Mouse (Mus musculus) cortical plate, adult 2 months (tissue): ENCODE results near the gene Ptprt. TPM values are rescaled to one million over a fixed set of nuclear protein-coding genes. Genes with fewer than 3 reads are reported as not detected.

Experiments used
- H3K27ac ChIP-seq: fragments of 200-500 bp; 2 replicates; pipeline ENCODE4 v1.5.1; 2012; ENCODE audit warnings: low read length, control low read depth, inconsistent platforms; ENCODE audit not compliant: insufficient read depth
- H3K4me1 ChIP-seq: fragments of 200-500 bp; 2 replicates; pipeline ENCODE4 v1.6.1; 2011; ENCODE audit warnings: low read length; ENCODE audit not compliant: control insufficient read depth, insufficient read depth
- H3K4me3 ChIP-seq: fragments of 200-500 bp; 2 replicates; pipeline ENCODE4 v1.5.1; 2011; ENCODE audit warnings: mild to moderate bottlenecking, low read length, control low read depth; ENCODE audit not compliant: insufficient read depth
- CTCF ChIP-seq: fragments of 200-500 bp; IDR thresholded peaks from 2 replicates; pipeline ENCODE4 v1.5.1; 2011; ENCODE audit warnings: mild to moderate bottlenecking, control low read depth, low read length; ENCODE audit not compliant: insufficient read depth; ENCODE audit errors: extremely low read depth
- POLR2A ChIP-seq: fragments of 200-500 bp; IDR thresholded peaks from 2 replicates; pipeline ENCODE4 v1.6.1; 2011; ENCODE audit warnings: mild to moderate bottlenecking, low read length, control low read depth; ENCODE audit not compliant: insufficient read depth; ENCODE audit errors: extremely low read depth
- polyA plus RNA-seq: library from polyadenylated mRNA; depleted of rRNA; stranded (reverse); fragments of >200 nt; gene quantifications from 2 replicates; pipeline ENCODE4 v1.2.3, GENCODE M21; 2012

Gene Ptprt
- polyA plus RNA-seq, 1 experiment, result 24.0 TPM

- H3K27ac ChIP-seq, result no peak overlapping the region
- H3K4me1 ChIP-seq, result no peaks in the 10 kb centered on the region
- TF ChIP-seq POLR2A, result no peak
- TF ChIP-seq CTCF, result no peak
- no peak overlapping the region for H3K4me3 ChIP-seq
Observed at GRCm38 (mm10) chr2:162484036-162484435, 176.9 kb downstream of the Ptprt start.

- Histone ChIP-seq H3K4me1 (no peaks in the 10 kb centered on the region), H3K4me3 (no peak overlapping the region), H3K27ac (no peak overlapping the region)
- TF ChIP-seq CTCF (no peak), POLR2A (no peak)
Observed at GRCm38 (mm10) chr2:162443106-162443505, 217.8 kb downstream of the Ptprt start.

GRCm38 (mm10) chr2:162436646-162437045 is 224.3 kb downstream of the Ptprt start:
- Histone ChIP-seq H3K4me3 (no peak overlapping the region), H3K27ac (no peak overlapping the region), H3K4me1 (no peaks in the 10 kb centered on the region)
- TF ChIP-seq POLR2A, result no peak
- 0 out of 2 replicates have a peak, but pooled peaks have one; percentile 5 for TF ChIP-seq CTCF

DNA sequence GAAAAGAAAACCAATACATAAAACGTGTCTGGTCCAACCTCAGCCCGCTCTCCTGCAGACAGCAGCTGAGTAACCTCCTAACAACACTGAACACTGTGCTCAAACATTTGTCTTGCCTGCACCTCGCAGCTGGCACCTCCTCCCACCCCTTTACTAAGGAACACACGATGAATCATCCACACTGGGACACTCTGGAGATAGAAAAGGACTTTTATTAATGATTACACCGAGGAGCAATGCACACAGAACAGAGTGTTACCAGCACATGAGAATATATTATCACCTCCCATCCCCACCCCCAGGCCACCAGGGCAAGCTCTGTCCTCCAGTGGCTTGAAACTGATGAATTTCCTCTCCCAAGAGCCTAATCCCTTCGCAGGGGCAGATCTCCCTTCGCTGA is 230.8 kb downstream of the Ptprt start:
- H3K4me1 ChIP-seq, result peaks cover 4% of the 10 kb centered on the region; the same call in 1 of the 2 replicates
- no peak for TF ChIP-seq POLR2A
- no peak overlapping the region for H3K4me3 ChIP-seq
- H3K27ac ChIP-seq, result no peak overlapping the region

GRCm38 (mm10) chr2:162426114-162426513 is 234.8 kb downstream of the Ptprt start:
- peaks cover 4% of the 10 kb centered on the region; the same call in 1 of the 2 replicates for H3K4me1 ChIP-seq
- no peak overlapping the region for H3K27ac ChIP-seq
- TF ChIP-seq POLR2A, result no peak
- TF ChIP-seq CTCF, result no peak
- no peak overlapping the region for H3K4me3 ChIP-seq

DNA sequence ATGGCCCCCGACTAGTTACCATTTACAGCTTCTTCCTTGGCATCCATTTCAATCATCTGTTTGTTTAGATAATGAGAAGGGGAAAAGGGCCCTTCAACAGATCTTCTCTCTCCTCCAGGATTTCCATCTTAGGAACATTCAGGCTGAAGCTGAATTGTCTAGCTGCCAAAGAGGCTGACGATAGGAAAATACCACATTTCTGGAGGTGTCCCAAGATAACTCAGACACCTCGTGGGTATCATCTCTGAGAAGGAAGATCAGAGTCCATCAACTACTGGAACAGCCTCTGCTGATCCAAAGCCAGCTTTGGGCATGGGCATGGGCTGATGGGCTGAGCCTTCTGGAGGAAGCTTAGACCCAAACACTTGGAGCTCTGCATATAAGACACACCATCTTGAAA is 242.8 kb downstream of the Ptprt start:
- Histone ChIP-seq H3K4me3 (no peak overlapping the region), H3K4me1 (peaks cover 2% of the 10 kb centered on the region; the same call in 1 of the 2 replicates), H3K27ac (no peak overlapping the region)
- TF ChIP-seq CTCF, result no peak
- TF ChIP-seq POLR2A, result no peak

DNA sequence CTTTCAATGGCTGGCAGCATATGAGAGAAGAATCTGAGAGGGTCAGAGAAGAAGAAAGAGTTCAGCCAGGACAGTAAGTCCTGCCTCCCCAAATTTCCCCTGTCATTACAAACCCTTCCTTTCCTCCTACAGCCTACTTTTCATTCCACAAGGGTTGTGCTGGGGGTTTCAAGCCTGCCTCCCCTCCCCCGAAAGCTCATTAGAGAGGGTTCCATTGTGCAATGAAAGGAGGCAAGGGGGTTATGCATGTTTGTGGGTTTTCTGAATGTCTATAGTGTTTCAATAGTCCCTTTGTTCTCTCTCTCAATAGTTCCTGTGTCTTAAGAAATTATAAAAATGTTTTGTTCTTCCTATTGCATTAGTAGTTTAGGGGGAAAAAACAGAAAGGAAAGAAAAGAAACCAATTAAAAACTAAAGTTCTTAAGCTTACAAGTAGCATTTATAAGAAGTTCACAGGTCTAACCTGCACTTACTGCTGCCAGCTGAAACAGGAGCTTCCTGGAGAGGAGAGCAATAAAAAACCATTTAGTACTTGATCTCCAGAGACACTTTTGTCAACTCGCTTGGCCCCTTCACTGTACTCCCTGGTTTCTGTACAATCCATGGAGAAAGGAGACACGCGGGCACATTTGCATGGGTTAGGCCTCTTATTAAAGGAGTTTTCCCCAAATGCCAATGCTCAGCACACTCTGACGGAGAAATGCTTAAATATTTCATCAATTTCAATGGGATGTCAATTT is 247.7 kb downstream of the Ptprt start:
- no peaks in the 10 kb centered on the region; the same call in 1 of the 2 replicates for H3K4me1 ChIP-seq
- H3K4me3 ChIP-seq, result no peak overlapping the region
- H3K27ac ChIP-seq, result peak overlapping the region; percentile 68; the same call in 1 of the 2 replicates
- TF ChIP-seq CTCF (no peak), POLR2A (no peak)

DNA sequence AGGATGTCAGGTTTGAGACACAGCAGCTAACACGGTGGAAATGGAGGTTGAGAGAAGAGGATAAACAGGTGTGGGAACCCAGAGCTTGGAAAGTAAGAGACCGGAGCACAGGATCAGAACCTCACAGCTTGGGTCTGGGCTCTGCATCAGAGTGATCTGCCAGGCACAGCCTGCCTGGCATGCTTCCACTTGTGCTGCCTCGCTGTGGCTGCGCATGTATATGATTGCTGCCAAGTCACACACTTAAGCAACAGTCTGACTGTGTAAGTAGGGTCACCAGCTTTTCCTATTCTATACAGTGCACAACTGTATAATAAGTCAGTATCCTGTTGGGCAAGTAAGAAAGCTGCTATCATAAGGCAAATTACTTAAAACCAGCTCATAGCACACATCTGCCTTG is 249.9 kb downstream of the Ptprt start:
- TF ChIP-seq POLR2A (no peak), CTCF (no peak)
- Histone ChIP-seq H3K27ac (no peak overlapping the region), H3K4me3 (no peak overlapping the region), H3K4me1 (no peaks in the 10 kb centered on the region; the same call in 1 of the 2 replicates)

DNA sequence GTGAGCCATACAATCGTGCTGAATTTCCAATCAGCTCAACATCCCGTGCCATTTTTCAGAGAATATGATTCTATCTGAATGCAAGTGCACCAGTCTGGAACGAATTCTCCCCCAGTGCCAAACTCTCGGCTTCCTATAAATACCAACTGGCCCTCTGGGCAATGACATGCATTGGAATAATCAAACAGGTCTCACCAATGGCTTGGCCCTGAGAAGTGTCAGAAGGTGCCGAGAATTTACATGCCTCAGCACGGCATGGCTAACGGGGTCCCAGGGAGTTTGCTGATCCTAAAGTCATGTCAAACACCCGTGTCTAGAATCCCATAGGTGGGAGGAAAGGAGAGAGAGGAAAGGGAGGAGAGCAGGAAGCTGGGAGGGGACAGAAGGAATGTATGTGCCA is 251.7 kb downstream of the Ptprt start:
- H3K4me3 ChIP-seq, result no peak overlapping the region
- no peak overlapping the region for H3K27ac ChIP-seq

DNA sequence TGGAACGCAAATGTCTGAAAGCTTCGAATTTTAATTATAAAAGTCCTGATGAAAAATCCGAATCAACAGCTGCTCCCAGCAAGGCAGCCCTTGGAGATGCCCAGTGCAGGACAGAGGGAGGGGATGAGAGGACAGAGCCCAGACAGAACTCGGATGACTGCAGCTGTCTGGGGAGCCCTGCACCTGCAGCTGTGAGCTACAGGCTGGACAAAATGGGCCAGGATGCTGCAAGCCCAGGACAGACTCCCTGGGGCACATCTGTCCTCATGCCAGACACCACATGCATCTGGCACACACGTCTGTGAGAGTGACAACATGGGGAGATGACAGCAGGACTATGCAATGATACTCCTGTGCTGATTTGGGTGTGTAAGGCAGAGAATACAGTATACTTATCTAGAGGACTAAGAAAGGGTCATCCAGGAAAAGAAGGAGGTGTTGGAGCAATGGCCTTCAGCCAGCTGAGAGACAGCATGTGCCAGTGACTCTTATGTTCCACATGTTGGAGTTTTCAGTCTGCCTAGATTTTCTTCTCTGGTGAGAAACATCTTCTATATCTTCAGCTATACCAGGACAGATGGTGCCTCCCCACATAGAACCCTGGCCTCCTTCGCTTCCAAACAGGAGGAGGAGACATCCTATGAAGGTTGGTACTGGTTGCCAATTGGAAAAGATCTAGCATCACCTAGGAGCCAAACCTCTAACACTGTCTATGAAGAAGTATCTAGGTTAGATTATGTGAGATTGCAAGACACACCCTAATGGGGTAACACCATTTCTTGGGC is 259.4 kb downstream of the Ptprt start:
- Histone ChIP-seq H3K27ac (no peak overlapping the region), H3K4me3 (no peak overlapping the region), H3K4me1 (no peaks in the 10 kb centered on the region)
- TF ChIP-seq CTCF (no peak), POLR2A (no peak)

More for the DNA sequence above, 251.7 kb downstream of the Ptprt start:
- TF ChIP-seq CTCF, result no peak
- no peak for TF ChIP-seq POLR2A
- no peaks in the 10 kb centered on the region; the same call in 1 of the 2 replicates for H3K4me1 ChIP-seq

GRCm38 (mm10) chr2:162394601-162395000 is 266.3 kb downstream of the Ptprt start:
- Histone ChIP-seq H3K4me3 (no peak overlapping the region), H3K4me1 (no peaks in the 10 kb centered on the region), H3K27ac (no peak overlapping the region)
- TF ChIP-seq POLR2A (no peak), CTCF (no peak)
